Mouse (Mus musculus) E14TG2a.4 (cell line): ENCODE results near the gene Golt1b.

ENCODE experiments used
- CTCF ChIP-seq: conservative IDR thresholded peaks from 2 replicates; pipeline ENCODE4 v1.5.1; 2014; ENCODE audit warnings: low read length
- NANOG ChIP-seq: IDR thresholded peaks from 2 replicates; pipeline ENCODE4 v1.6.1; 2014; ENCODE audit warnings: borderline replicate concordance, low read length, mixed read lengths
- POU5F1 ChIP-seq: IDR thresholded peaks from 2 replicates; pipeline ENCODE4 v1.6.1; 2014; ENCODE audit warnings: low read length, borderline replicate concordance

DNA sequence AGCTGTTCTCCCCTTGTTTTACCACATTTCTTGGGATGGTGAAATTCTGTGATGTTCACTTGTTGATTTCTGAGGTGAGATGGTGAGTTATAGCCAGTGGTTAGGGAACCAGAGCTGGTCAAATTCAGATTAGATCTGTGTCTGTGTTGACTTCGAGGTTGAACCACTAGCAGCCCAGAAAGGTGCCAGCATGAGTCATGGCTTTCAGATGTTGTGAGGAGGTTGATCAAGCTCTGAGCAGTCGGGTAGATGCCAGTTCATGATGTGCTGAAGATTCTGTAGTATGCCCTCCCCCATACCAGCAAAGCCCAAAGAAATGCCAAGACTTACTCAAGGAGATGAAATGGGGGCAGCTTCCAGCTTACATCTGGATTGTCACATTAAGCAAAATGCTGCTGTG, 2.1 kb downstream of the Golt1b start:
- TF ChIP-seq CTCF = no peak
- TF ChIP-seq NANOG = no peak
- TF ChIP-seq POU5F1 = no peak
